Mouse (Mus musculus): ENCODE measurements around the gene Elane. TPM values are rescaled to one million over a fixed set of nuclear protein-coding genes. Genes with fewer than 3 reads are reported as not detected.

Gene Elane
- 4.2 and 5.4 TPM in 2 replicates for polyA plus RNA-seq (2012; ENCODE audit: low replicate concordance)

GRCm38 (mm10) chr10:79886054-79886453, at the start of gene Elane:
TSS of gene Elane (plus strand) at chr10:79886247.

GRCm38 (mm10) chr10:79853860-79854795, 31.9 kb upstream of the Elane start, which contains the start of gene Ptbp1:
TSS of gene Ptbp1 (plus strand) at chr10:79854427.

GRCm38 (mm10) chr10:79874290-79874862, 11.7 kb upstream of the Elane start, which contains the start of the genes Prtn3 and Plppr3:
TSS of gene Prtn3 (plus strand) at chr10:79874476.
TSS of gene Plppr3 (minus strand) at chr10:79874634.

GRCm38 (mm10) chr10:79890670-79891069, 4.6 kb downstream of the Elane start, which contains the start of gene Cfd:
TSS of gene Cfd (plus strand) at chr10:79890853.

GRCm38 (mm10) chr10:79908167-79909091, 22.4 kb downstream of the Elane start, which contains the start of gene Med16:
TSS of gene Med16 (minus strand) at chr10:79908923.

GRCm38 (mm10) chr10:79910556-79910955, 24.5 kb downstream of the Elane start, which contains the start of gene Gm26602:
TSS of gene Gm26602 (plus strand) at chr10:79910856.

GRCm38 (mm10) chr10:79916808-79917531, 30.9 kb downstream of the Elane start, which contains the start of gene Kiss1r:
TSS of gene Kiss1r (plus strand) at chr10:79916971.

GRCm38 (mm10) chr10:79920958-79921535, 35.0 kb downstream of the Elane start, which contains the start of gene R3hdm4:
TSS of gene R3hdm4 (minus strand) at chr10:79921208.

GRCm38 (mm10) chr10:79926491-79927323, 40.7 kb downstream of the Elane start, which contains the start of gene Arid3a:
TSS of gene Arid3a (plus strand) at chr10:79927043.

Other genes with a start within 250 kb of the Elane start
- 0.07 and 0.15 TPM in 2 replicates for gene Shc2, start 248.3 kb upstream of the Elane start, polyA plus RNA-seq (2012; ENCODE audit: low replicate concordance)
- gene Odf3l2, start 240.5 kb upstream of the Elane start, polyA plus RNA-seq (2012; ENCODE audit: low replicate concordance) = not detected in 2 replicates
- gene Madcam1, start 221.7 kb upstream of the Elane start, polyA plus RNA-seq (2012; ENCODE audit: low replicate concordance) = 1.2 and 4.1 TPM in 2 replicates
- gene Tpgs1, start 216.9 kb upstream of the Elane start, polyA plus RNA-seq (2012; ENCODE audit: low replicate concordance) = 124 and 133 TPM in 2 replicates
- gene Cdc34, start 204.1 kb upstream of the Elane start, polyA plus RNA-seq (2012; ENCODE audit: low replicate concordance) = 509 and 614 TPM in 2 replicates
- gene Gzmm, start 197.2 kb upstream of the Elane start, polyA plus RNA-seq (2012; ENCODE audit: low replicate concordance) = 0.73 and 5.0 TPM in 2 replicates
- 1,297 and 3,633 TPM in 2 replicates for gene Bsg, start 181.8 kb upstream of the Elane start, polyA plus RNA-seq (2012; ENCODE audit: low replicate concordance)
- gene Hcn2, start 169.6 kb upstream of the Elane start, polyA plus RNA-seq (2012; ENCODE audit: low replicate concordance) = 3.5 and 7.7 TPM in 2 replicates
- 55.2 and 56.1 TPM in 2 replicates for gene Polrmt, start 139.7 kb upstream of the Elane start, polyA plus RNA-seq (2012; ENCODE audit: low replicate concordance)
- gene Fgf22, start 131.2 kb upstream of the Elane start, polyA plus RNA-seq (2012; ENCODE audit: low replicate concordance) = 0.23 TPM in 1 of 2 replicates, not detected in the other
- gene Rnf126, start 119.3 kb upstream of the Elane start, polyA plus RNA-seq (2012; ENCODE audit: low replicate concordance) = 437 and 591 TPM in 2 replicates
- 1.4 and 2.5 TPM in 2 replicates for gene Fstl3, start 109.0 kb upstream of the Elane start, polyA plus RNA-seq (2012; ENCODE audit: low replicate concordance)
- 0.16 TPM in 1 of 2 replicates, not detected in the other for gene Prss57, start 95.3 kb upstream of the Elane start, polyA plus RNA-seq (2012; ENCODE audit: low replicate concordance)
- gene Palm, start 92.7 kb upstream of the Elane start, polyA plus RNA-seq (2012; ENCODE audit: low replicate concordance) = 6.9 and 13.2 TPM in 2 replicates
- gene Misp, start 65.3 kb upstream of the Elane start, polyA plus RNA-seq (2012; ENCODE audit: low replicate concordance) = 0.45 TPM in 1 of 2 replicates, not detected in the other
- 557 and 1,313 TPM in 2 replicates for gene Ptbp1, start 31.8 kb upstream of the Elane start, polyA plus RNA-seq (2012; ENCODE audit: low replicate concordance)
- 10.8 and 17.6 TPM in 2 replicates for gene Prtn3, start 11.8 kb upstream of the Elane start, polyA plus RNA-seq (2012; ENCODE audit: low replicate concordance)
- 0.51 and 0.96 TPM in 2 replicates for gene Plppr3, start 11.6 kb upstream of the Elane start, polyA plus RNA-seq (2012; ENCODE audit: low replicate concordance)
- not detected in 2 replicates for gene Cfd, start 4.6 kb downstream of the Elane start, polyA plus RNA-seq (2012; ENCODE audit: low replicate concordance)
- gene Med16, start 22.7 kb downstream of the Elane start, polyA plus RNA-seq (2012; ENCODE audit: low replicate concordance) = 54.4 and 61.9 TPM in 2 replicates
- gene Gm26602, start 24.6 kb downstream of the Elane start, polyA plus RNA-seq (2012; ENCODE audit: low replicate concordance) = not detected in 2 replicates
- gene Kiss1r, start 30.7 kb downstream of the Elane start, polyA plus RNA-seq (2012; ENCODE audit: low replicate concordance) = 0.52 and 0.64 TPM in 2 replicates
- 102 and 146 TPM in 2 replicates for gene R3hdm4, start 35.0 kb downstream of the Elane start, polyA plus RNA-seq (2012; ENCODE audit: low replicate concordance)
- 59.2 and 117 TPM in 2 replicates for gene Arid3a, start 40.8 kb downstream of the Elane start, polyA plus RNA-seq (2012; ENCODE audit: low replicate concordance)
- 67.7 and 87.8 TPM in 2 replicates for gene Wdr18, start 73.9 kb downstream of the Elane start, polyA plus RNA-seq (2012; ENCODE audit: low replicate concordance)
- 0.12 and 0.17 TPM in 2 replicates for gene Grin3b, start 84.5 kb downstream of the Elane start, polyA plus RNA-seq (2012; ENCODE audit: low replicate concordance)
- gene Tmem259, start 98.1 kb downstream of the Elane start, polyA plus RNA-seq (2012; ENCODE audit: low replicate concordance) = 658 and 1,473 TPM in 2 replicates
- gene Cnn2, start 102.3 kb downstream of the Elane start, polyA plus RNA-seq (2012; ENCODE audit: low replicate concordance) = 222 and 247 TPM in 2 replicates
- gene Abca7, start 110.2 kb downstream of the Elane start, polyA plus RNA-seq (2012; ENCODE audit: low replicate concordance) = 37.0 and 54.4 TPM in 2 replicates
- gene Arhgap45, start 130.4 kb downstream of the Elane start, polyA plus RNA-seq (2012; ENCODE audit: low replicate concordance) = 156 and 353 TPM in 2 replicates
- gene Polr2e, start 153.5 kb downstream of the Elane start, polyA plus RNA-seq (2012; ENCODE audit: low replicate concordance) = 53.8 and 132 TPM in 2 replicates
- 698 and 1,678 TPM in 2 replicates for gene Gpx4, start 160.9 kb downstream of the Elane start, polyA plus RNA-seq (2012; ENCODE audit: low replicate concordance)
- gene Sbno2, start 219.3 kb downstream of the Elane start, polyA plus RNA-seq (2012; ENCODE audit: low replicate concordance) = 72.7 and 82.1 TPM in 2 replicates
- 127 and 185 TPM in 2 replicates for gene Stk11, start 229.6 kb downstream of the Elane start, polyA plus RNA-seq (2012; ENCODE audit: low replicate concordance)